Mouse (Mus musculus) MEL (cell line): Measurements from ENCODE around the gene Ube2m. TPM values are rescaled to one million over a fixed set of nuclear protein-coding genes. Genes with fewer than 3 reads are reported as not detected.
A peak's percentile ranks its signal among the peaks of the same experiment; 100 is the strongest.

Source experiments
- DNase-seq: peaks from one replicate; pipeline ENCODE4 v3.0.0; 2011; ENCODE audit warnings: low read depth, low spot score
- H3K27ac ChIP-seq: 2 replicates; pipeline ENCODE4 v1.5.1; 2012; ENCODE audit warnings: low read depth, mild to moderate bottlenecking, control low read depth, low read length, moderate library complexity; ENCODE audit not compliant: control insufficient read depth
- H3K27me3 ChIP-seq, 2 experiments: fragments of 150-350 bp in 1 of 2; sonication (generic) in 1 of 2; 2 replicates each; pipeline ENCODE4 v1.6.1; 2012; ENCODE audit warnings: low read length in 2 of 2, mild to moderate bottlenecking in 2 of 2, improper control_type of control experiment in 1 of 2, moderate library complexity in 1 of 2; ENCODE audit not compliant: insufficient read depth in 2 of 2, control insufficient read depth in 1 of 2
- H3K36me3 ChIP-seq, 2 experiments: 2 replicates each; pipeline ENCODE4 v1.6.1; 2012 to 2014; ENCODE audit warnings: low read length in 2 of 2, improper control_type of control experiment in 1 of 2, inconsistent platforms in 1 of 2, mild to moderate bottlenecking in 1 of 2; ENCODE audit not compliant: insufficient read depth in 2 of 2, control insufficient read depth in 1 of 2
- H3K4me1 ChIP-seq, 2 experiments: fragments of 150-350 bp in 1 of 2; sonication (generic) in 1 of 2; 2 replicates each; pipeline ENCODE4 v1.6.1; 2012; ENCODE audit warnings: low read length in 2 of 2, improper control_type of control experiment in 1 of 2, mild to moderate bottlenecking in 1 of 2; ENCODE audit not compliant: insufficient read depth in 2 of 2, control insufficient read depth in 1 of 2
- H3K4me3 ChIP-seq, 2 experiments: fragments of 150-350 bp in 1 of 2; sonication (generic) in 1 of 2; 2 replicates each; pipeline ENCODE4 v1.5.1; 2012; ENCODE audit warnings: low read depth in 2 of 2, low read length in 2 of 2, mild to moderate bottlenecking in 2 of 2, moderate library complexity in 2 of 2, control low read depth in 1 of 2, improper control_type of control experiment in 1 of 2; ENCODE audit not compliant: control insufficient read depth in 1 of 2, insufficient read depth in 1 of 2
- H3K79me2 ChIP-seq: 2 replicates; pipeline ENCODE4 v1.6.1; 2012; ENCODE audit warnings: mild to moderate bottlenecking, low read length, moderate library complexity; ENCODE audit not compliant: control insufficient read depth, poor library complexity, insufficient read depth
- H3K9ac ChIP-seq: 2 replicates; pipeline ENCODE4 v1.6.1; 2012; ENCODE audit warnings: low read depth, mild to moderate bottlenecking, control low read depth, low read length, moderate library complexity; ENCODE audit not compliant: control insufficient read depth, poor library complexity, severe bottlenecking
- H3K9me3 ChIP-seq: fragments of 150-350 bp; sonication (generic); replicated peaks from 2 replicates; pipeline ENCODE4 v1.6.1; 2012; ENCODE audit warnings: mild to moderate bottlenecking, low read length, improper control_type of control experiment, moderate library complexity; ENCODE audit not compliant: insufficient read depth
- BHLHE40 ChIP-seq: IDR thresholded peaks from 2 replicates; pipeline ENCODE4 v1.6.1; 2012; ENCODE audit warnings: low read depth, mild to moderate bottlenecking, inconsistent platforms, low read length, improper control_type of control experiment, borderline replicate concordance
- CHD2 ChIP-seq: IDR thresholded peaks from 2 replicates; pipeline ENCODE4 v1.6.1; 2011; ENCODE audit warnings: low read length, improper control_type of control experiment
- CTCF ChIP-seq, 3 experiments: IDR thresholded peaks in 2 of 3; conservative IDR thresholded peaks in 1 of 3; 2 replicates each; pipeline ENCODE4 v1.5.1; 2011 to 2012; ENCODE audit warnings: low read length in 3 of 3, low read depth in 2 of 3, mild to moderate bottlenecking in 2 of 3, improper control_type of control experiment in 1 of 3, inconsistent platforms in 1 of 3, mixed read lengths in 1 of 3, moderate library complexity in 1 of 3; ENCODE audit not compliant: control insufficient read depth in 1 of 3, insufficient read depth in 1 of 3, poor library complexity in 1 of 3, severe bottlenecking in 1 of 3
- E2F4 ChIP-seq: IDR thresholded peaks from 2 replicates; pipeline ENCODE4 v1.6.1; 2011; ENCODE audit warnings: low read depth, low read length, improper control_type of control experiment, borderline replicate concordance
- ELF1 ChIP-seq: IDR thresholded peaks from 2 replicates; pipeline ENCODE4 v1.6.1; 2014; ENCODE audit warnings: low read depth, mild to moderate bottlenecking, inconsistent platforms, low read length, improper control_type of control experiment, moderate library complexity
- ETS1 ChIP-seq: IDR thresholded peaks from 2 replicates; pipeline ENCODE4 v1.6.1; 2012; ENCODE audit warnings: low read depth, mild to moderate bottlenecking, inconsistent platforms, low read length, improper control_type of control experiment, moderate library complexity
- GABPA ChIP-seq: IDR thresholded peaks from 2 replicates; pipeline ENCODE4 v1.6.1; 2012; ENCODE audit warnings: low read depth, mild to moderate bottlenecking, inconsistent platforms, low read length, improper control_type of control experiment, moderate library complexity
- GATA1 ChIP-seq: IDR thresholded peaks from 2 replicates; pipeline ENCODE4 v1.6.1; 2011; ENCODE audit warnings: low read depth, low read length, improper control_type of control experiment
- JUND ChIP-seq: IDR thresholded peaks from 2 replicates; pipeline ENCODE4 v1.6.1; 2011; ENCODE audit warnings: low read depth, mild to moderate bottlenecking, improper control_type of control experiment, low read length
- KAT2A ChIP-seq: conservative IDR thresholded peaks from 2 replicates; pipeline ENCODE4 v1.6.1; 2012; ENCODE audit warnings: low read depth, low read length, improper control_type of control experiment, inconsistent platforms
- MAZ ChIP-seq: IDR thresholded peaks from 2 replicates; pipeline ENCODE4 v1.6.1; 2012; ENCODE audit warnings: low read depth, mild to moderate bottlenecking, inconsistent platforms, low read length, improper control_type of control experiment
- MXI1 ChIP-seq: IDR thresholded peaks from 2 replicates; pipeline ENCODE4 v1.6.1; 2011; ENCODE audit warnings: mild to moderate bottlenecking, low read depth, low read length, improper control_type of control experiment
- NRF1 ChIP-seq: IDR thresholded peaks from 2 replicates; pipeline ENCODE4 v1.6.1; 2014; ENCODE audit warnings: low read depth, mild to moderate bottlenecking, inconsistent platforms, low read length, improper control_type of control experiment, moderate library complexity; ENCODE audit not compliant: poor library complexity, insufficient read depth, severe bottlenecking
- POLR2A ChIP-seq, 2 experiments: IDR thresholded peaks; 2 replicates each; pipeline ENCODE4 v1.6.1; 2011 to 2012; ENCODE audit warnings: low read length in 2 of 2, mild to moderate bottlenecking in 2 of 2, control low read depth in 1 of 2, improper control_type of control experiment in 1 of 2, low read depth in 1 of 2, moderate library complexity in 1 of 2; ENCODE audit not compliant: control insufficient read depth in 1 of 2, insufficient read depth in 1 of 2, poor library complexity in 1 of 2
- POLR2AphosphoS2 ChIP-seq: IDR thresholded peaks from 2 replicates; pipeline ENCODE4 v1.6.1; 2011; ENCODE audit warnings: low read length, improper control_type of control experiment
- POLR2AphosphoS5 ChIP-seq: IDR thresholded peaks from 2 replicates; pipeline ENCODE4 v1.6.1; 2012; ENCODE audit warnings: low read depth, borderline replicate concordance, mild to moderate bottlenecking, inconsistent platforms, low read length, moderate library complexity, mixed read lengths
- RAD21 ChIP-seq: IDR thresholded peaks from 2 replicates; pipeline ENCODE4 v1.6.1; 2011; ENCODE audit warnings: mild to moderate bottlenecking, low read depth, low read length, improper control_type of control experiment
- RCOR1 ChIP-seq: IDR thresholded peaks from 2 replicates; pipeline ENCODE4 v1.6.1; 2012; ENCODE audit warnings: low read depth, mild to moderate bottlenecking, inconsistent platforms, low read length, improper control_type of control experiment
- SIN3A ChIP-seq: IDR thresholded peaks from 2 replicates; pipeline ENCODE4 v1.6.1; 2012; ENCODE audit warnings: low read length, improper control_type of control experiment, inconsistent platforms
- SMC3 ChIP-seq: IDR thresholded peaks from 2 replicates; pipeline ENCODE4 v1.6.1; 2011; ENCODE audit warnings: low read depth, low read length, improper control_type of control experiment
- TAL1 ChIP-seq: IDR thresholded peaks from 2 replicates; pipeline ENCODE4 v1.6.1; 2012; ENCODE audit warnings: mild to moderate bottlenecking, inconsistent platforms, low read length, moderate library complexity, mixed read lengths
- UBTF ChIP-seq: IDR thresholded peaks from 2 replicates; pipeline ENCODE4 v1.6.1; 2012; ENCODE audit warnings: low read depth, mild to moderate bottlenecking, inconsistent platforms, low read length, improper control_type of control experiment, moderate library complexity, borderline replicate concordance; ENCODE audit not compliant: insufficient read depth
- ZC3H11A ChIP-seq: IDR thresholded peaks from 2 replicates; pipeline ENCODE4 v1.6.1; 2012; ENCODE audit warnings: low read depth, mild to moderate bottlenecking, inconsistent platforms, low read length, improper control_type of control experiment
- ZKSCAN1 ChIP-seq: IDR thresholded peaks from 2 replicates; pipeline ENCODE4 v1.6.1; 2012; ENCODE audit warnings: low read depth, mild to moderate bottlenecking, inconsistent platforms, low read length, improper control_type of control experiment, moderate library complexity
- ZMIZ1 ChIP-seq: IDR thresholded peaks from 2 replicates; pipeline ENCODE4 v1.6.1; 2012; ENCODE audit warnings: low read depth, mild to moderate bottlenecking, inconsistent platforms, low read length, improper control_type of control experiment, moderate library complexity
- ZNF384 ChIP-seq: IDR thresholded peaks from 2 replicates; pipeline ENCODE4 v1.6.1; 2012; ENCODE audit warnings: low read depth, mild to moderate bottlenecking, inconsistent platforms, low read length, improper control_type of control experiment
- polyA plus RNA-seq, 2 experiments: library from polyadenylated mRNA; stranded (reverse) in 1 of 2; unstranded in 1 of 2; fragments of >175 nt in 1 of 2; fragments of >200 nt in 1 of 2; gene quantifications; 2 replicates each; pipeline versions ENCODE4 v1.2.1 to v1.2.4; 2012; ENCODE audit warnings: low replicate concordance in 2 of 2, low read depth in 1 of 2; ENCODE audit not compliant: insufficient read length in 2 of 2, insufficient read depth in 1 of 2, missing spikeins in 1 of 2
- total RNA-seq: library from RNA; depleted of rRNA; stranded (reverse); fragments of 300-350 nt; gene quantifications from 2 replicates; pipeline ENCODE4 v1.2.3, GENCODE M21; 2012

The Ube2m gene
- total and polyA plus RNA-seq, 3 experiments: 134 to 336 TPM; not detected in 1

DNA sequence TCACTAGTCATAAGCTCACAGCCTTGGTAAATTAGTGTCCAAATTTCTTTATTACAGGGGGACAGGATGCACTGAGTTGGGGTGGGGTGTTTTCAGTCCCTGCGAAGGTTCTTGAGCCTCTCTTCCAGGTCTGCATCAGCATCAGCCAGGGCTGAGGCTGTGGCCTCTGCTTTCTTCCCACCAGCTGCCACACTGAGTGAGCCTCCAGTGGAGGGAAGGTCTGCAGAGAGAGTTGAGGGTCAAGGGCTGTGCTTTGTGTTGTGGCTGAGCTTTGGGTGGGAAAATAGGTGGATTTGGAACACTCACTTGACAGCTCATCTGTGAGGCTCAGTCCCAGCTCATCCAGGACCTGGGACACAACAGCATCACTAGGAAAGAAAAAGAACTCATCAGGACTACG is 6.1 kb downstream of the Ube2m start:
- H3K79me2 ChIP-seq: peaks cover 21% of the 10 kb centered on the region
- no peak overlapping the region for H3K9ac ChIP-seq
- TF ChIP-seq POLR2AphosphoS2: peak; percentile 11; the same call in 1 of the 2 replicates
- TF ChIP-seq ZMIZ1: 0 out of 2 replicates have a peak, but pooled peaks have one; percentile 40
- no peak; a peak in 1 of 4 replicates for TF ChIP-seq POLR2A (IDR thresholded peaks at IDR 0.05; ENCODE audit: control insufficient read depth in 1 of 2, insufficient read depth in 1 of 2, low read depth in 1 of 2, low read length in 2 of 2, poor library complexity in 1 of 2)
- TF ChIP-seq UBTF: no peak
- no peak for TF ChIP-seq SIN3A
- TF ChIP-seq ZKSCAN1: no peak
- TF ChIP-seq, all 39 proteins: peak for 2
- H3K27ac ChIP-seq: no peak overlapping the region
- DNase-seq: no peak
- H3K36me3 ChIP-seq: peaks cover 11 to 19% of the 10 kb centered on the region in 2 experiments
- no peaks in the 10 kb centered on the region for H3K27me3 ChIP-seq
- H3K4me1 ChIP-seq: peaks cover 0 to 21% of the 10 kb centered on the region in 2 experiments; a peak in 1 of 4 replicates
- no peaks in the 10 kb centered on the region for H3K9me3 ChIP-seq
- no peak overlapping the region for H3K4me3 ChIP-seq

DNA sequence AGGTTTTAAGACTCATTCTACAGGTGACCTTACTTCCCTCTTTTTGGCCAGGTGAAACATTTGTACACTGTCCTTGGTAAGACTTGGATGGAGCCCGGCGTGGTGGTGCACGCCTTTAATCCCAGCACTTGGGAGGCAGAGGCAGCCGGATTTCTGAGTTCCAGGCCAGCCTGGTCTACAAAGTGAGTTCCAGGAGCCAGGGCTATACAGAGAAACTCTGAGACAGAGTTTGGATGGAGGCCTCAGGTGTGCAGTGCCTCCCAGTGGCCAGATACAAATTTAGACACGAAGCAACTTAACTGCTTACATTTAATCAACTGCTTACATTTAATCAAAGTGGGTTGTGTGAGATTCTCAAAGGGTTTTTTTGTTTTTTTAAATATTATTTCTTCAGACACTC is 7.0 kb downstream of the Ube2m start:
- H3K79me2 ChIP-seq: peaks cover 20% of the 10 kb centered on the region
- H3K4me1 ChIP-seq: peaks cover 0 to 25% of the 10 kb centered on the region in 2 experiments; a peak in 1 of 4 replicates
- no peak overlapping the region for H3K4me3 ChIP-seq
- peaks cover 18 to 27% of the 10 kb centered on the region in 2 experiments for H3K36me3 ChIP-seq
- DNase-seq: peak; percentile 56
- H3K27ac ChIP-seq: no peak overlapping the region
- no peaks in the 10 kb centered on the region for H3K27me3 ChIP-seq
- TF ChIP-seq CTCF (IDR thresholded peaks at IDR 0.05 in 2 of 3, conservative IDR thresholded peaks at IDR 0.05 in 1 of 3; ENCODE audit: control insufficient read depth in 1 of 3, insufficient read depth in 1 of 3, low read depth in 2 of 3, low read length in 3 of 3, poor library complexity in 1 of 3, severe bottlenecking in 1 of 3) (peak; percentile 39 to 54 (median 50)), ZKSCAN1 (no peak), JUND (no peak), RAD21 (peak; percentile 9), GABPA (no peak), ZMIZ1 (0 out of 2 replicates have a peak, but pooled peaks have one; percentile 13), NRF1 (no peak), TAL1 (no peak), E2F4 (no peak), POLR2AphosphoS2 (0 out of 2 replicates have a peak, but pooled peaks have one; percentile 16)
- no peaks in the 10 kb centered on the region for H3K9me3 ChIP-seq
- no peak overlapping the region for H3K9ac ChIP-seq

DNA sequence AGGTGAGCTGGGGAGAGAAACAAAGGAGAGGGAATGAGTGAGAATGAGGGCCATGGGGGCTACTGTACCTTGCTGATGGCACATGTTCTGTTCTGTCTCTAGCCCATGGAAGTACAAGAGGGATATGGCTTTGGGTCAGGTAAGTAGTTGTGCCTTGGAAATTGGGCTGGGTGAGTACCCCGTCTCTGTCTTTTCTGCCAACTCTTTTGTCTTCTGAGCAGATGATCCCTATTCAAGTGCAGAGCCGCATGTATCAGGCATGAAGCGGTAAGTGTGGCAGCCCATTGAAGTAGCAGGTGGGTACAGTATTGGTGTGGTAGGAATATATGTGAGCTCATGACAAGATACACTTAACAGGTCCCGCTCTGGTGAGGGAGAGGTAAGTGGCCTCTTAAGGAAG is 9.1 kb downstream of the Ube2m start:
- H3K4me1 ChIP-seq: peaks cover 2 to 27% of the 10 kb centered on the region in 2 experiments; a peak in 3 of 4 replicates
- TF ChIP-seq ZC3H11A: no peak
- no peak for TF ChIP-seq CHD2
- no peak for TF ChIP-seq MAZ
- no peak for TF ChIP-seq ELF1
- no peak for TF ChIP-seq MXI1
- TF ChIP-seq BHLHE40: no peak
- no peak for TF ChIP-seq POLR2AphosphoS5
- no peak for TF ChIP-seq ZNF384
- no peak for TF ChIP-seq SIN3A
- TF ChIP-seq UBTF: no peak
- no peak for TF ChIP-seq GATA1
- TF ChIP-seq KAT2A: no peak
- no peak for TF ChIP-seq RCOR1
- TF ChIP-seq ETS1: no peak
- TF ChIP-seq NRF1: no peak
- no peak for TF ChIP-seq SMC3

More for the DNA sequence above, 9.1 kb downstream of the Ube2m start:
- no peak for DNase-seq
- peaks cover 18 to 32% of the 10 kb centered on the region in 2 experiments for H3K36me3 ChIP-seq
- H3K9ac ChIP-seq: no peak overlapping the region
- peaks cover 34% of the 10 kb centered on the region for H3K79me2 ChIP-seq
- H3K9me3 ChIP-seq: no peaks in the 10 kb centered on the region
- H3K27me3 ChIP-seq: no peaks in the 10 kb centered on the region
- no peak overlapping the region for H3K27ac ChIP-seq
- no peak overlapping the region for H3K4me3 ChIP-seq
